Mouse (Mus musculus): ENCODE data around the gene Dbndd1.

DNA sequence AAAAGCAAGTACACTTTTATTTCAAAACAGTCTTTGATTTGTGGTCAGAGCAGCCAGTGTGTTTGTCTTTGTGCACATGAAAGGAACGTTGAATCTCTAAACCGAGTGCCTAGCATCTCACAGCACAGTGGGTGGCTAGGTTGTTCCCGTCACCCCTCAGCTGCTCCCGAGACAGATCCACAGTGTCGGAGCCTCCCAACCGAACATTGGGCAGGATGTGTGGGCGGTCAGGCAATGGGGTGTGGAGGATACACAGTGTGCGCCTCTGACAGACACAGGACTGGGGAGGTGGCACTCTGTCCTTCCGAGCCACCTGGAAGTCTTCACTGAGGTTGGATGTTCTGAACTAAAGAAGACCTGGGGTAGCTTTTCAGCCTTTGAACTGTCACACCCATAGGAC is 9.6 kb downstream of the Dbndd1 start:
- TF ChIP-seq MAX (IDR thresholded peaks at IDR 0.05; ENCODE audit: low read length): no peak
- no peak for TF ChIP-seq SIN3A (IDR thresholded peaks at IDR 0.05; ENCODE audit: low read length)
- TF ChIP-seq POLR2A (IDR thresholded peaks at IDR 0.05; ENCODE audit: control insufficient read depth in 1 of 2, insufficient read depth in 1 of 2, low read depth in 1 of 2, low read length in 2 of 2, poor library complexity in 1 of 2): no peak
- TF ChIP-seq SMC3 (IDR thresholded peaks at IDR 0.05; ENCODE audit: low read depth, low read length): no peak
